Mouse (Mus musculus) thymus, adult 2 months (tissue): ENCODE measurements around the gene Spata32.

Experiments used
- CTCF ChIP-seq: fragments of 200-500 bp; IDR thresholded peaks from 2 replicates; pipeline ENCODE4 v1.5.1; 2012; ENCODE audit warnings: mild to moderate bottlenecking, control low read depth, low read length, moderate library complexity, borderline replicate concordance; ENCODE audit not compliant: control insufficient read depth, poor library complexity, insufficient read depth; ENCODE audit errors: extremely low read depth
- POLR2A ChIP-seq: fragments of 200-500 bp; IDR thresholded peaks from 2 replicates; pipeline ENCODE4 v1.6.1; 2012; ENCODE audit warnings: mild to moderate bottlenecking, low read length, control low read depth, moderate library complexity; ENCODE audit not compliant: control insufficient read depth, poor library complexity, insufficient read depth; ENCODE audit errors: extremely low read depth

GRCm38 (mm10) chr11:103174411-103174832 lies 43.8 kb downstream of the Spata32 start:
- TF ChIP-seq CTCF (no peak), POLR2A (no peak)
